Mouse (Mus musculus) heart, adult 2 months (tissue): ENCODE measurements around the gene Tspan13. TPM values are rescaled to one million over a fixed set of nuclear protein-coding genes. Genes with fewer than 3 reads are reported as not detected.

Experiments used
- DNase-seq, 2 experiments: peaks; one replicate each; pipeline ENCODE4 v3.0.0; 2021
- H3K27ac ChIP-seq: fragments of 200-600 bp; 2 replicates; pipeline ENCODE4 v1.8.1; 2022
- H3K27me3 ChIP-seq: fragments of 200-500 bp; 2 replicates; pipeline ENCODE4 v1.6.1; 2012; ENCODE audit warnings: mild to moderate bottlenecking, low read length, inconsistent platforms, mixed read lengths; ENCODE audit not compliant: control insufficient read depth, insufficient read depth
- H3K36me3 ChIP-seq: fragments of 200-500 bp; 2 replicates; pipeline ENCODE4 v1.6.1; 2012; ENCODE audit warnings: low read length, inconsistent platforms; ENCODE audit not compliant: control insufficient read depth, insufficient read depth
- H3K4me1 ChIP-seq: fragments of 200-500 bp; 2 replicates; pipeline ENCODE4 v1.6.1; 2011; ENCODE audit warnings: low read length; ENCODE audit not compliant: control insufficient read depth, insufficient read depth
- H3K4me3 ChIP-seq: fragments of 200-600 bp; 2 replicates; pipeline ENCODE4 v1.8.1; 2022
- H3K79me2 ChIP-seq: fragments of 200-500 bp; replicated peaks from 2 replicates; pipeline ENCODE4 v1.6.1; 2012; ENCODE audit warnings: mild to moderate bottlenecking, inconsistent platforms, low read length, moderate library complexity, mixed read lengths; ENCODE audit not compliant: control insufficient read depth, insufficient read depth
- H3K9ac ChIP-seq: fragments of 200-500 bp; 2 replicates; pipeline ENCODE4 v1.6.1; 2012; ENCODE audit warnings: low read depth, mild to moderate bottlenecking, control low read depth, inconsistent platforms, low read length, mixed read lengths
- CTCF ChIP-seq: fragments of 200-600 bp; IDR thresholded peaks from 2 replicates; pipeline ENCODE4 v1.8.1; 2022; ENCODE audit warnings: antibody characterized with exemption, mild to moderate bottlenecking, moderate library complexity
- EP300 ChIP-seq: fragments of 200-500 bp; IDR thresholded peaks from 2 replicates; pipeline ENCODE4 v1.6.1; 2011; ENCODE audit warnings: low read depth, low read length, control low read depth; ENCODE audit not compliant: insufficient read depth
- POLR2A ChIP-seq: fragments of 200-500 bp; IDR thresholded peaks from 2 replicates; pipeline ENCODE4 v1.6.1; 2011; ENCODE audit warnings: mild to moderate bottlenecking, low read depth, low read length, control low read depth; ENCODE audit not compliant: insufficient read depth
- WGBS: fragments of 180-500 bp; shearing (Covaris S2); methylation state at CpG from one replicate; pipeline ENCODE4 v1.1.7; 2018; 5-methylcytosine and 5-hydroxymethylcytosine counted together
- intact Hi-C: fragments of 180-260 bp; cut with DNase I; formaldehyde crosslinking; loops from one replicate; pipeline ENCODE4 v1.15.1; 2025
- polyA plus RNA-seq: library from polyadenylated mRNA; depleted of rRNA; stranded (reverse); fragments of >200 nt; gene quantifications from 2 replicates; pipeline ENCODE4 v1.2.3, GENCODE M21; 2012
- total RNA-seq, 2 experiments: library from RNA; stranded (reverse); gene quantifications; 2 replicates each; pipeline ENCODE4 v1.2.3; 2021

Gene Tspan13
- total and polyA plus RNA-seq, 3 experiments = 41.2 to 61.1 (median 47.2) TPM

DNA sequence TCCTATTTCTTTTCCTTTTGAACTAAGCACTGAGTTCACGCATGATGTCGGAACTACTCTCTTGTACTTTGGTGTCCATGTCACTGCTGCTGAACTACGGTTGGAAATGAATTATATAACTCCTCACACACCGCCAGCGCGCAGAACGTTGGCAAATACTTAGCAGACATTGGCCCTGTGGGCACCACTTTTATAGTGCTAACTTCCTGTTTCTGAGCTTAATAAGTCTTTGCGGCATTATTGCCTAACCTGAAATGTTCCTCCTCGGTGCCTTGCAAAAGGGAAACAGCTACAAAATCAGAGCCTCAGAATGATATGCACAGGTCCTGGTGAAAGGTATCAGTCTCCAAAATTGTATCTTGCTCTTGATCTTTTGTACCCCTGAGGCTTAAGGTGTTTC, 58.8 kb downstream of the Tspan13 start:
- no peaks in the 10 kb centered on the region; the same call in 1 of the 2 replicates for H3K36me3 ChIP-seq
- TF ChIP-seq CTCF = no peak
- TF ChIP-seq POLR2A = no peak
- no peak for TF ChIP-seq EP300
- H3K4me1 ChIP-seq = peaks cover 2% of the 10 kb centered on the region
- intact Hi-C loops = loop anchor here (5.0 kb wide), 1 partner anchor 1109 kb away; no protein-coding TSS in a partner anchor
- no peak overlapping the region for H3K27ac ChIP-seq
- H3K4me3 ChIP-seq = no peak overlapping the region
- DNase-seq = no peak
- WGBS = 92% methylated on average over 9 of the region's 9 CpGs
- H3K9ac ChIP-seq = no peak overlapping the region
- no peaks in the 10 kb centered on the region for H3K79me2 ChIP-seq
- H3K27me3 ChIP-seq = no peaks in the 10 kb centered on the region

DNA sequence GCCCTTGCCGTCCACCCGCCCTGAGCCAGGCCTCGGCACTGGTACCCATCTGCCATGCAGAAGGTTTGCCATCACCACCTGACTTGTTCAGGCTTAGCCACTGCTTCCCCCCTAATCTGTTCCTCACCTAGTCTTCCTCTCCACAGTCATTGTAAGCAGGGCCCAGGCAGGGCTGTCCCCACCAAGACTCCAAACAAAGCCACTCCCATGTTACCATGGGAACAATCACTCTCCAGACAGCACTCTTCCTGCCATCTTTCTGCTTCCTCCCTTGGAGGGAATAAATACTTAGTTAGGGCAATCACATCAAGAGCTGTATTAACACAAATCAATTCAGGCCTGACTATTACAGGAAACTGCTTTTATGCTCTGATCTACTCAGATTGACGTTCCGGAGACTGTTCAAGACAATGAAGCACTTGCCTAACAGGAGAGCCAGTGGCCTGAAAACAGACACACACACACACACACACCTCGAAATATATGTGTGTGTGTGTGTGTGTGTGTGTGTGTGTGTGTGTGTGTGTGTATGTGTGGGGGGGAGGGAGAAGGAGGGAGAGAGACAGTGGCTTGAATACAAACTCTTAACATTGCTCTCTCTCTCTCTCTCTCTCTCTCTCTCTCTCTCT, 60.5 kb downstream of the Tspan13 start:
- Histone ChIP-seq H3K79me2 (no peaks in the 10 kb centered on the region), H3K4me3 (no peak overlapping the region), H3K27ac (no peak overlapping the region), H3K9ac (no peak overlapping the region), H3K36me3 (no peaks in the 10 kb centered on the region; the same call in 1 of the 2 replicates), H3K4me1 (peaks cover 2% of the 10 kb centered on the region), H3K27me3 (no peaks in the 10 kb centered on the region)
- TF ChIP-seq POLR2A (no peak), EP300 (no peak), CTCF (no peak)
- DNase-seq = peak; percentile 19 to 22
- intact Hi-C loops = loop anchor here (5.0 kb wide), 1 partner anchor 1110 kb away; no protein-coding TSS in a partner anchor
- WGBS = 26% methylated on average over 6 of the region's 6 CpGs

DNA sequence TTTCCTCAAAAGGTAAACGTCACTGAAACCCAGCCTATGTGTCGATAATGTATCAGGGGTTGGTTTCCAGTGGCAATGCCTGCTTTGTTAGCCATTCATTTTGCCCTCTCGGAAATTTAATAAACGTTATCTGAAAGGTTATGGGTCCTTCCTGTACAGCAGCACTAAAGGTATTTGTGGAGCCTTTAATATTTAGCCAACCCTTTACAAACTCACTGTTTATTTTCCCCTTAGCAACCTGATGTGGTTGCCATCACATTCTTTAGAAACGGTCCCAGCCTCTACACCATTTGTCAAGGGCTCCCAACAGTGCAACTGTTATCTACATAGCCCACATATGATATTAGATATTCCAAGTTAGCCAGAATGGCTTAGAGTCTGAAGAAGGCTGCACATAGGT, 62.7 kb downstream of the Tspan13 start:
- WGBS = 63% methylated on average over 5 of the region's 5 CpGs
- no peaks in the 10 kb centered on the region for H3K27me3 ChIP-seq
- no peak for TF ChIP-seq POLR2A
- no peak for TF ChIP-seq CTCF
- no peak for TF ChIP-seq EP300
- peaks cover 2% of the 10 kb centered on the region for H3K4me1 ChIP-seq
- no peak overlapping the region for H3K9ac ChIP-seq
- no peaks in the 10 kb centered on the region for H3K79me2 ChIP-seq
- DNase-seq = no peak
- no peak overlapping the region for H3K4me3 ChIP-seq
- no peak overlapping the region for H3K27ac ChIP-seq
- H3K36me3 ChIP-seq = no peaks in the 10 kb centered on the region; the same call in 1 of the 2 replicates
- intact Hi-C loops = loop anchor here (5.0 kb wide), 1 partner anchor 1113 kb away; no protein-coding TSS in a partner anchor

DNA sequence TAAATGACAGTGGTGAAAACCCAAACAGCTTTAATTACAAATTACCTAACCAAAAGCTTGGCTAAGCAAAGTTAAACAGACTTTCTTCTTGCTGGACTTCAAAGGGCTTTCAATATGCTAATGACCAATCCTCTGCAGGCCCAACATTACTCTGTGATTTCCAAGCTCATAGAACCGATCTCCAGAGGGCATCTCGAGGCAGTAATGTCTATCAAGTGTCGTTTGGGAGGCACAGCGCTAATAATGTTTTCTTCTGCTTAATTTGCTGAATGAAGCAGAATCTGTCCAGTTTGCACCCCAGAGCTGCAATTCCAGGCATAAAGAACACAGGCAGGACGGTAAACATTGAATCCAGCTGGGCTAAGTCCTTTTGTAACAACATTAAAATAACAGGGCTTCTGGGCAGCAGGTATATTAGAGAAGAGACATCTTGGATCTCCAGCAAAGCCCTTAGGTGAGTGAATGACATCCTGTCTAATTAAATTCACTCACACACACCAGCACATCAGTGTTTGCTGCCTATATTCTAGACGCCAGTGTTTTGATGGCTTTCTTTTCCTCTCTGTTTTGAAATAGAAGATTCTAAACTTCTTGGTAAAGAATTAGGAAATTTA, 64.6 kb downstream of the Tspan13 start:
- intact Hi-C loops = no loop called here
- Histone ChIP-seq H3K79me2 (no peaks in the 10 kb centered on the region), H3K4me3 (no peak overlapping the region), H3K4me1 (peaks cover 2% of the 10 kb centered on the region), H3K36me3 (no peaks in the 10 kb centered on the region; the same call in 1 of the 2 replicates), H3K27ac (no peak overlapping the region), H3K27me3 (no peaks in the 10 kb centered on the region), H3K9ac (no peak overlapping the region)
- TF ChIP-seq POLR2A (no peak), CTCF (no peak), EP300 (no peak)
- WGBS = 63% methylated on average over 6 of the region's 6 CpGs
- no peak for DNase-seq

DNA sequence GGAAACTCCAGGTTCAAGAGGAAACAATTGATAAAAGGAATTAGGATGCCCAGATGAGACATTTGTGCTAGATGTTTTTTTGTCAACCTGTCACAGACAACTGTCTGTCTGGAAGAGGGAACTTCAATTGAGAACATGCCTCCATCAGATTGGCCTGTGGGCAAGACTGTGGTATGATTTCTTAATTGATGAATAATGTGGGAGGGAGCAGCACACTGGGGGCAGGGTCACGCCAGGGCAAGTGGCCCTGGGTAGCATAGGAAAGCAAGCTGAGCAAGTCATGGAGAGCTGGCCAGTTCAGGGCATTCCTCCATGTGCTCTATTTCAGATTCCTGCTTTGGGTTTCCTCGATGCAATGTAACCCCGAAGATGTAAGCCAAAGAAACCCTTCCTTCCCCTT, 66.4 kb downstream of the Tspan13 start:
- WGBS = 81% methylated on average over 3 of the region's 3 CpGs
- Histone ChIP-seq H3K79me2 (no peaks in the 10 kb centered on the region), H3K4me1 (no peaks in the 10 kb centered on the region), H3K36me3 (no peaks in the 10 kb centered on the region; the same call in 1 of the 2 replicates), H3K9ac (no peak overlapping the region), H3K4me3 (no peak overlapping the region), H3K27ac (no peak overlapping the region), H3K27me3 (no peaks in the 10 kb centered on the region)
- TF ChIP-seq CTCF (no peak), EP300 (no peak), POLR2A (no peak)
- intact Hi-C loops = no loop called here
- no peak for DNase-seq

DNA sequence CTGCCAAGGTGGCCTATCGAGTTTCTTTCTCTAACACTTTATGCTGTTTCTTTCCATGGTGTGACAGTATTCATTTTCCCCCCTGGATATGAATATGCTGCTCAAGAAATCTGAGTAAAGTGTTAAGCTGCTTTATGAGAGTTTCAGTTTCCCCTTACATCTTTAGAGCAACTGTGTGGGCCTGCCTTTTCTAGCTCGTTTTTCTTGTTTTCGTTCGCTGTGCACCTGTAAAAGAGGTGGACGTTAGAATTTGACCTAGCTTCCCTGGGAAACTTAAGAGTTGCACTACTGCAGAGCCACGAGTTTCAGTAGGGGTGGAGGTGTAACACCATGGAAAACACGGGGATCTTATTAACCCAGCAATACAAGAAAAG, 75.5 kb downstream of the Tspan13 start:
- H3K27me3 ChIP-seq = no peaks in the 10 kb centered on the region
- no peak for DNase-seq
- no peak overlapping the region for H3K27ac ChIP-seq
- no peak for TF ChIP-seq CTCF
- TF ChIP-seq EP300 = no peak
- TF ChIP-seq POLR2A = no peak
- WGBS = 72% methylated on average over 7 of the region's 7 CpGs
- H3K4me3 ChIP-seq = no peak overlapping the region
- H3K9ac ChIP-seq = no peak overlapping the region
- no peaks in the 10 kb centered on the region for H3K36me3 ChIP-seq
- intact Hi-C loops = no loop called here
- H3K4me1 ChIP-seq = no peaks in the 10 kb centered on the region
- H3K79me2 ChIP-seq = no peaks in the 10 kb centered on the region
